10 mouse cellular contexts compared by ENCODE assay signal in genomic region chr6:50662925-50663583, GRCm38 (mm10). TPM values are rescaled to one million over a fixed set of nuclear protein-coding genes. Genes with fewer than 3 reads are reported as not detected.
DNase-seq lines count a peak whose midpoint lies in the region; ATAC-seq and TF ChIP-seq lines count a peak whose summit lies in the region.
"Had no signal": no experiment of that assay in that cellular context is flagged by ENCODE, and none has a peak within 500 bp of the region (broad histone marks: within the 10 kb centered on the region; RNA-seq: fewer than 3 reads in every experiment).

No protein-coding gene starts in this region.

- H3K9me3 ChIP-seq in neural tube, embryonic 13.5 days: no peaks in the 10 kb centered on the region
- no peaks in the 10 kb centered on the region for H3K9me3 ChIP-seq in kidney, postnatal 0 days (replicated peaks; ENCODE audit: low read length)
- no peaks in the 10 kb centered on the region for H3K9me3 ChIP-seq in midbrain, embryonic 13.5 days

- DNase-seq in gastrocnemius, postnatal 14 days: peak; percentile 12
- DNase-seq in gastrocnemius, postnatal 36 days: no peak
- DNase-seq in neural tube, embryonic 10.5 days (ENCODE audit: extremely low spot score, low spot score): no peak
- peak; percentile 64 for DNase-seq in kidney, postnatal 0 days (ENCODE audit: low spot score)
- no peak for DNase-seq in natural killer cell, adult 2 months (ENCODE audit: low spot score in 2 of 2)
- no peak for DNase-seq in spleen, postnatal 36 days (ENCODE audit: low spot score in 2 of 2)

- no peak for TF ChIP-seq CTCF in kidney, postnatal 0 days (IDR thresholded peaks at IDR 0.05; ENCODE audit: low read depth)

- H3K4me2 ChIP-seq in neural tube, embryonic 13.5 days: no peak overlapping the region
- no peak overlapping the region for H3K4me2 ChIP-seq in kidney, postnatal 0 days (ENCODE audit: low read length)
- H3K4me2 ChIP-seq in midbrain, embryonic 13.5 days (replicated peaks): no peak overlapping the region

- H3K36me3 ChIP-seq in neural tube, embryonic 13.5 days: no peaks in the 10 kb centered on the region
- H3K36me3 ChIP-seq in kidney, postnatal 0 days (ENCODE audit: insufficient read depth, low read length): no peaks in the 10 kb centered on the region
- H3K36me3 ChIP-seq in midbrain, embryonic 13.5 days: no peaks in the 10 kb centered on the region

- no peaks in the 10 kb centered on the region for H3K27me3 ChIP-seq in neural tube, embryonic 13.5 days
- no peaks in the 10 kb centered on the region for H3K27me3 ChIP-seq in kidney, postnatal 0 days (ENCODE audit: insufficient read depth, low read length)
- no peaks in the 10 kb centered on the region for H3K27me3 ChIP-seq in midbrain, embryonic 13.5 days

- peak overlapping the region; percentile 18 for H3K27ac ChIP-seq in neural tube, embryonic 13.5 days (replicated peaks)
- H3K27ac ChIP-seq in kidney, postnatal 0 days: 0 out of 2 replicates have a peak overlapping the region, but pooled peaks have one; percentile 32
- no peak overlapping the region for H3K27ac ChIP-seq in midbrain, embryonic 13.5 days

- no peak overlapping the region for H3K9ac ChIP-seq in neural tube, embryonic 13.5 days
- no peak overlapping the region for H3K9ac ChIP-seq in kidney, postnatal 0 days (ENCODE audit: low read depth, low read length)
- no peak overlapping the region for H3K9ac ChIP-seq in midbrain, embryonic 13.5 days (replicated peaks)

- no peak overlapping the region for H3K4me3 ChIP-seq in neural tube, embryonic 13.5 days
- H3K4me3 ChIP-seq in kidney, postnatal 0 days (replicated peaks; ENCODE audit: low read depth, low read length): no peak overlapping the region
- no peak overlapping the region for H3K4me3 ChIP-seq in midbrain, embryonic 13.5 days (replicated peaks)

- H3K4me1 ChIP-seq in neural tube, embryonic 13.5 days (replicated peaks): peaks cover 20% of the 10 kb centered on the region
- peaks cover 9% of the 10 kb centered on the region; the same call in 1 of the 2 replicates for H3K4me1 ChIP-seq in kidney, postnatal 0 days (replicated peaks; ENCODE audit: insufficient read depth, low read length)
- no peaks in the 10 kb centered on the region for H3K4me1 ChIP-seq in midbrain, embryonic 13.5 days (replicated peaks)

- no peak for ATAC-seq in neural tube, embryonic 13.5 days (ENCODE audit: low read depth)
- ATAC-seq in kidney, postnatal 0 days (replicated peaks; ENCODE audit: low FRiP score, low read depth): 0 out of 2 replicates have a peak, but pooled peaks have one; percentile 29
- no peak for ATAC-seq in midbrain, embryonic 13.5 days

- 65% methylated on average over 12 of the region's 12 CpGs for WGBS in neural tube, embryonic 13.5 days
- 22% methylated on average over 12 of the region's 12 CpGs for WGBS in kidney, postnatal 0 days
- 78% methylated on average over 12 of the region's 12 CpGs for whole genome bisulfite sequencing in midbrain, embryonic 13.5 days

- intact Hi-C loops in gastrocnemius, postnatal 14 days (cut with DNase I; ENCODE audit: low total_unique reads): no loop called here
- intact Hi-C loops in gastrocnemius, postnatal 36 days (cut with DNase I): no loop called here

RNA-seq across cellular contexts. Expression of gene Npvf, which starts 8.8 kb away (rescaled TPM):
- not detected for total RNA-seq in gastrocnemius, postnatal 14 days (2021)
- total RNA-seq in gastrocnemius, postnatal 36 days (2021): not detected
- not detected in 2 replicates for polyA plus RNA-seq in neural tube, embryonic 13.5 days (2015; fragmentation: Nextera tagmentation; extraction: Ambion mirVana)
- polyA plus RNA-seq in kidney, postnatal 0 days (2015; fragmentation: Nextera tagmentation; extraction: Ambion mirVana): 0.29 and 0.46 TPM in 2 replicates
- polyA plus RNA-seq in midbrain, embryonic 13.5 days (2015; fragmentation: Nextera tagmentation; extraction: Ambion mirVana): 0.94 TPM in 1 of 2 replicates, not detected in the other
- total RNA-seq: granulocyte monocyte progenitor cell, adult 5-6 weeks; megakaryocyte, adult 5-6 weeks had no signal

Comparison
In these comparisons a context has a peak if more than half of its experiments do, and no peak if none do; other contexts are left out.
1. DNase-seq: peak in gastrocnemius, postnatal 14 days (single experiment) and kidney, postnatal 0 days (single experiment); none in gastrocnemius, postnatal 36 days (0 of 2), neural tube, embryonic 10.5 days (single experiment), natural killer cell, adult 2 months (0 of 2) and spleen, postnatal 36 days (0 of 2).